Mouse (Mus musculus): ENCODE results near the gene Gm28171.
"Not testable (repeated sequence)": the region's sequence is repeated elsewhere in the genome, so short reads cannot be mapped to it uniquely, and the experiment has no call there.

Gm28171 gene

GRCm38 (mm10) chrY:5793095-5793494 lies at the start of gene Gm28171:
Gene Gm28171 (plus strand): TSS chrY:5793395.
- DNase-seq (ENCODE audit: extremely low read depth, insufficient read length, low spot score) = not testable (repeated sequence)
